In the genomic region with DNA sequence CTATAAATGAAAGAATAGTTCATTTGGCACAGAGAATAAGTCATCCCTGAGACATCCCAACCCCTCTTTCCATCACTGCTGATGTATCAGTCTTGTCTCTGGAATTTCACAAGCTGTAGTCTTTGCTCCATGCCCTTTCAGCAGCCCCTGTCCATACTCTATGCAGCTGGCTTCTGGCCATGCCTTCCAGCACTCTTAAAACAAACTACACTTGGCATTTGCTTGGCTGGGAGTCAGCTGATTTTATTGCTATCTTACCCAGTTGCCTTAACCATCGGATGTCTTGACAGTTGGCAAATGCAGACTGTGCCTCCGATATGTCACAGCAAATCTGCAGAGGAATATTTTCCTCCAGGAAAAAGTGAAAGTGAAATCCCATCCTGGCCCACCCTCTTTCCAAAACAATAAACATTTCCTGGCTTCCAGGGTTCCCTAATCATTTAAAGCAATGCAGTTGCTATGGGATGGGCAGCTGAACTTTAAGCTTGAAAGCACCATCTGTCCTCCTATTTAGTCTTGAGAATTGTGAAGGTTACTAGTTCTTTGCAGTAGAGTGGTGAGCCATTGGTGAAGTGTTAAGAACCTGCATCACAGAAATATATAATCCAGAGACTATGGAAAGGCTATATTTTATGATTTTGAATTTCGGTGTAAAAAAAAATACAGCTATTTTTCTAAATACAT, we compare ENCODE assay signal across 12 mouse cellular contexts.
DNase-seq lines count a peak whose midpoint lies in the region; ATAC-seq and TF ChIP-seq lines count a peak whose summit lies in the region.
"Had no signal": no experiment of that assay in that cellular context is flagged by ENCODE, and none has a peak within 500 bp of the region (broad histone marks: within the 10 kb centered on the region; RNA-seq: fewer than 3 reads in every experiment).

No protein-coding gene starts in this region.

- no peak for TF ChIP-seq CTCF in heart, postnatal 0 days (IDR thresholded peaks at IDR 0.05; ENCODE audit: low read depth)

- 58% methylated on average over 3 of the region's 3 CpGs for WGBS in forebrain, embryonic 15.5 days
- 86% methylated on average over 3 of the region's 3 CpGs for WGBS in forebrain, embryonic 12.5 days
- WGBS in midbrain, embryonic 14.5 days = 79% methylated on average over 3 of the region's 3 CpGs
- 82% methylated on average over 3 of the region's 3 CpGs for WGBS in midbrain, embryonic 16.5 days
- WGBS in heart, postnatal 0 days = 43% methylated on average over 3 of the region's 3 CpGs

- H3K4me3 ChIP-seq in forebrain, embryonic 15.5 days = no peak overlapping the region
- no peak overlapping the region for H3K4me3 ChIP-seq in forebrain, embryonic 12.5 days (replicated peaks)
- no peak overlapping the region for H3K4me3 ChIP-seq in midbrain, embryonic 14.5 days (replicated peaks; ENCODE audit: low read depth, low read length)
- H3K4me3 ChIP-seq in midbrain, embryonic 16.5 days (ENCODE audit: low read depth, low read length) = no peak overlapping the region
- H3K4me3 ChIP-seq in heart, postnatal 0 days (ENCODE audit: low read depth, low read length) = peak overlapping the region; percentile 34
- H3K4me3 ChIP-seq: liver, embryonic 13.5 days; midbrain, embryonic 12.5 days had no signal

- TF ChIP-seq EP300 in heart, postnatal 0 days (IDR thresholded peaks at IDR 0.05; ENCODE audit: low read depth) = no peak

- no peaks in the 10 kb centered on the region for H3K36me3 ChIP-seq in forebrain, embryonic 15.5 days
- H3K36me3 ChIP-seq in forebrain, embryonic 12.5 days (replicated peaks) = no peaks in the 10 kb centered on the region
- no peaks in the 10 kb centered on the region for H3K36me3 ChIP-seq in midbrain, embryonic 14.5 days (ENCODE audit: control insufficient read depth, insufficient read depth, low read length)
- no peaks in the 10 kb centered on the region for H3K36me3 ChIP-seq in midbrain, embryonic 16.5 days (ENCODE audit: control insufficient read depth, insufficient read depth, low read length)
- H3K36me3 ChIP-seq in heart, postnatal 0 days (replicated peaks; ENCODE audit: control insufficient read depth, insufficient read depth, low read length) = no peaks in the 10 kb centered on the region
- H3K36me3 ChIP-seq: liver, embryonic 13.5 days; midbrain, embryonic 12.5 days had no signal

- peak; percentile 9 for DNase-seq in kidney, postnatal 10 days
- no peak for DNase-seq in kidney, postnatal 25 days
- DNase-seq in midbrain, embryonic 14.5 days = peak; percentile 19
- DNase-seq in heart, postnatal 0 days (ENCODE audit: low spot score) = peak; percentile 24
- DNase-seq in kidney, adult 9 months = no peak
- DNase-seq: liver, embryonic 13.5 days had no signal

- H3K27ac ChIP-seq in forebrain, embryonic 15.5 days (replicated peaks) = no peak overlapping the region
- no peak overlapping the region for H3K27ac ChIP-seq in forebrain, embryonic 12.5 days
- H3K27ac ChIP-seq in midbrain, embryonic 14.5 days (replicated peaks; ENCODE audit: low read depth, low read length) = no peak overlapping the region
- no peak overlapping the region for H3K27ac ChIP-seq in midbrain, embryonic 16.5 days (ENCODE audit: low read length)
- H3K27ac ChIP-seq in heart, postnatal 0 days (ENCODE audit: low read depth) = peak overlapping the region; percentile 55
- H3K27ac ChIP-seq: kidney, postnatal 0 days; liver, embryonic 13.5 days; midbrain, embryonic 12.5 days had no signal

- H3K9ac ChIP-seq in forebrain, embryonic 15.5 days (replicated peaks) = no peak overlapping the region
- no peak overlapping the region for H3K9ac ChIP-seq in forebrain, embryonic 12.5 days
- H3K9ac ChIP-seq in midbrain, embryonic 14.5 days (replicated peaks; ENCODE audit: low read length) = no peak overlapping the region
- no peak overlapping the region for H3K9ac ChIP-seq in midbrain, embryonic 16.5 days (ENCODE audit: low read depth, low read length)
- peak overlapping the region; percentile 33; the same call in 1 of the 2 replicates for H3K9ac ChIP-seq in heart, postnatal 0 days (replicated peaks; ENCODE audit: low read depth, low read length)
- H3K9ac ChIP-seq: liver, embryonic 13.5 days; midbrain, embryonic 12.5 days had no signal

- no peaks in the 10 kb centered on the region for H3K9me3 ChIP-seq in forebrain, embryonic 15.5 days
- H3K9me3 ChIP-seq in forebrain, embryonic 12.5 days = no peaks in the 10 kb centered on the region
- no peaks in the 10 kb centered on the region for H3K9me3 ChIP-seq in midbrain, embryonic 14.5 days (ENCODE audit: control insufficient read depth, low read length)
- H3K9me3 ChIP-seq in midbrain, embryonic 16.5 days (replicated peaks; ENCODE audit: control insufficient read depth, low read length, poor library complexity, severe bottlenecking) = no peaks in the 10 kb centered on the region
- no peaks in the 10 kb centered on the region for H3K9me3 ChIP-seq in heart, postnatal 0 days (replicated peaks; ENCODE audit: control insufficient read depth, low read length)
- H3K9me3 ChIP-seq: liver, embryonic 13.5 days; midbrain, embryonic 12.5 days had no signal

- no peaks in the 10 kb centered on the region for H3K27me3 ChIP-seq in forebrain, embryonic 15.5 days
- no peaks in the 10 kb centered on the region for H3K27me3 ChIP-seq in forebrain, embryonic 12.5 days
- H3K27me3 ChIP-seq in midbrain, embryonic 14.5 days (ENCODE audit: control insufficient read depth, insufficient read depth, low read length) = no peaks in the 10 kb centered on the region
- no peaks in the 10 kb centered on the region for H3K27me3 ChIP-seq in midbrain, embryonic 16.5 days (ENCODE audit: control insufficient read depth, insufficient read depth, low read depth, low read length)
- no peaks in the 10 kb centered on the region for H3K27me3 ChIP-seq in heart, postnatal 0 days (ENCODE audit: control insufficient read depth, insufficient read depth, low read length)
- H3K27me3 ChIP-seq: CH12.LX; liver, embryonic 13.5 days; midbrain, embryonic 12.5 days had no signal

- H3K4me1 ChIP-seq in forebrain, embryonic 15.5 days = peaks cover 13% of the 10 kb centered on the region
- H3K4me1 ChIP-seq in forebrain, embryonic 12.5 days = no peaks in the 10 kb centered on the region
- no peaks in the 10 kb centered on the region for H3K4me1 ChIP-seq in midbrain, embryonic 14.5 days (ENCODE audit: control insufficient read depth, insufficient read depth, low read length)
- no peaks in the 10 kb centered on the region for H3K4me1 ChIP-seq in midbrain, embryonic 16.5 days (ENCODE audit: control insufficient read depth, insufficient read depth, low read length)
- H3K4me1 ChIP-seq in heart, postnatal 0 days (ENCODE audit: control insufficient read depth, insufficient read depth) = peaks cover 4% of the 10 kb centered on the region; the same call in 1 of the 2 replicates
- H3K4me1 ChIP-seq: liver, embryonic 13.5 days; midbrain, embryonic 12.5 days had no signal

- peak; percentile 83 for ATAC-seq in forebrain, embryonic 15.5 days (replicated peaks)
- no peak for ATAC-seq in forebrain, embryonic 12.5 days (ENCODE audit: low FRiP score)
- no peak for ATAC-seq in midbrain, embryonic 14.5 days (ENCODE audit: low FRiP score, low TSS enrichment)
- no peak for ATAC-seq in midbrain, embryonic 16.5 days
- no peak; the same call in 1 of the 2 replicates for ATAC-seq in heart, postnatal 0 days (ENCODE audit: insufficient read depth, low read depth)

- no peak overlapping the region for H3K4me2 ChIP-seq in forebrain, embryonic 15.5 days (replicated peaks)
- no peak overlapping the region for H3K4me2 ChIP-seq in forebrain, embryonic 12.5 days
- H3K4me2 ChIP-seq in midbrain, embryonic 14.5 days (ENCODE audit: low read length) = no peak overlapping the region
- H3K4me2 ChIP-seq in midbrain, embryonic 16.5 days (ENCODE audit: low read length) = no peak overlapping the region
- peak overlapping the region; percentile 52 for H3K4me2 ChIP-seq in heart, postnatal 0 days (ENCODE audit: low read depth, low read length)
- H3K4me2 ChIP-seq: liver, embryonic 13.5 days; midbrain, embryonic 12.5 days had no signal

Comparison
In these comparisons a context has a peak if more than half of its experiments do, and no peak if none do; other contexts are left out.
1. DNase-seq: peak in kidney, postnatal 10 days (single experiment), midbrain, embryonic 14.5 days (single experiment) and heart, postnatal 0 days (single experiment); none in kidney, postnatal 25 days (0 of 2) and kidney, adult 9 months (single experiment).